Mouse (Mus musculus): ENCODE measurements around the gene Esp3. TPM values are rescaled to one million over a fixed set of nuclear protein-coding genes. Genes with fewer than 3 reads are reported as not detected.
"Not testable (repeated sequence)": the region's sequence is repeated elsewhere in the genome, so short reads cannot be mapped to it uniquely, and the experiment has no call there.

Gene Esp3
- total RNA-seq (2021), result not detected
- long read RNA-seq, experiment 1, result 0 reads
- long read RNA-seq, experiment 2, result 0 reads

GRCm38 (mm10) chr17:40631775-40632174 is at the start of gene Esp3:
Gene Esp3 (plus strand): TSS chr17:40632075.
- DNase-seq; intact Hi-C loops (cut with DNase I; ENCODE audit: low total_unique reads): not testable (repeated sequence)

GRCm38 (mm10) chr17:40583906-40584305 is 48.0 kb upstream of the Esp3 start:
- intact Hi-C loops (cut with DNase I; ENCODE audit: low total_unique reads); DNase-seq: not testable (repeated sequence)

- intact Hi-C loops (cut with DNase I; ENCODE audit: low total_unique reads), result no loop called here
Observed at GRCm38 (mm10) chr17:40591297-40591696, 40.6 kb upstream of the Esp3 start.

GRCm38 (mm10) chr17:40598294-40598693 is 33.6 kb upstream of the Esp3 start, which contains the start of gene Esp4:
Gene Esp4 (plus strand): TSS chr17:40598594.
- no peak for DNase-seq
- intact Hi-C loops (cut with DNase I; ENCODE audit: low total_unique reads), result no loop called here

More at GRCm38 (mm10) chr17:40591297-40591696, 40.6 kb upstream of the Esp3 start:
- no peak for DNase-seq

GRCm38 (mm10) chr17:40662118-40662679 is 30.3 kb downstream of the Esp3 start:
- DNase-seq; intact Hi-C loops (cut with DNase I; ENCODE audit: low total_unique reads): not testable (repeated sequence)

GRCm38 (mm10) chr17:40663161-40663811 is 31.4 kb downstream of the Esp3 start:
- DNase-seq; intact Hi-C loops (cut with DNase I; ENCODE audit: low total_unique reads): not testable (repeated sequence)

Other genes starting within 250 kb of the Esp3 start
- not detected for gene Esp8, start 112.1 kb upstream of the Esp3 start, total RNA-seq (2021)
- not detected for gene Esp6, start 70.6 kb upstream of the Esp3 start, total RNA-seq (2021)
- not detected for gene Esp4, start 33.5 kb upstream of the Esp3 start, total RNA-seq (2021)
- not detected for gene Esp1, start 95.0 kb downstream of the Esp3 start, total RNA-seq (2021)
- gene Crisp2, start 174.9 kb downstream of the Esp3 start, total RNA-seq (2021), result not detected
- not detected for gene Rhag, start 179.1 kb downstream of the Esp3 start, total RNA-seq (2021)
- gene 9130008F23Rik, start 248.5 kb downstream of the Esp3 start, total RNA-seq (2021), result under 1 TPM; 0.08 to 0.31 TPM